Mouse (Mus musculus) intestine, embryonic 14.5 days (tissue): ENCODE measurements at regions not wholly inside any gene's neighbourhood (a gene's known extent, or its start where the extent isn't known, plus 50 kb on each side); places are given as distances from the start of the nearest gene placed in this dataset.

Experiments used
- ATAC-seq: fragments of 200-750 bp; cut with Nextera tagmentation; replicated peaks from 2 replicates; pipeline ENCODE4 v1.8.0; 2017; ENCODE audit warnings: low read depth, moderate number of reproducible peaks, moderate TSS enrichment, moderate library complexity; ENCODE audit not compliant: low FRiP score, low TSS enrichment
- DNase-seq: peaks from one replicate; pipeline ENCODE4 v3.0.0-alpha.2; 2018; ENCODE audit warnings: low spot score
- H3K27ac ChIP-seq: fragments of 300-500 bp; sonication (generic); 2 replicates; pipeline ENCODE4 v1.5.1; 2014; ENCODE audit warnings: low read depth, mild to moderate bottlenecking, control low read depth
- H3K27me3 ChIP-seq: fragments of 300-500 bp; sonication (generic); replicated peaks from 2 replicates; pipeline ENCODE4 v1.6.1; 2014; ENCODE audit warnings: low read length, control low read depth; ENCODE audit not compliant: control insufficient read depth, insufficient read depth
- H3K36me3 ChIP-seq: fragments of 300-500 bp; sonication (generic); 2 replicates; pipeline ENCODE4 v1.6.1; 2014; ENCODE audit warnings: low read length, control low read depth; ENCODE audit not compliant: control insufficient read depth, insufficient read depth
- H3K4me1 ChIP-seq: fragments of 300-500 bp; sonication (generic); replicated peaks from 2 replicates; pipeline ENCODE4 v1.6.1; 2014; ENCODE audit warnings: low read length, control low read depth, mixed read lengths; ENCODE audit not compliant: control insufficient read depth, insufficient read depth
- H3K4me2 ChIP-seq: fragments of 300-500 bp; sonication (generic); 2 replicates; pipeline ENCODE4 v1.6.1; 2014; ENCODE audit warnings: low read length
- H3K4me3 ChIP-seq: fragments of 300-500 bp; sonication (generic); 2 replicates; pipeline ENCODE4 v1.5.1; 2014; ENCODE audit warnings: low read depth, low read length, control low read depth, mixed read lengths
- H3K9ac ChIP-seq: fragments of 300-500 bp; sonication (generic); 2 replicates; pipeline ENCODE4 v1.6.1; 2014; ENCODE audit warnings: mild to moderate bottlenecking, low read length
- H3K9me3 ChIP-seq: fragments of 300-500 bp; sonication (generic); 2 replicates; pipeline ENCODE4 v1.6.1; 2016; ENCODE audit warnings: low read length, control low read depth; ENCODE audit not compliant: control insufficient read depth
- WGBS: fragments of 180-500 bp; shearing (Covaris S2); extraction: QIAGEN DNeasy Blood & Tissue Kit; methylation state at CpG from one replicate; pipeline ENCODE4 v1.1.7; 2014; 5-methylcytosine and 5-hydroxymethylcytosine counted together

GRCm38 (mm10) chr4:99527441-99527840 lies 128.7 kb upstream of the Foxd3 start:
- Histone ChIP-seq H3K4me2 (no peak overlapping the region), H3K36me3 (no peaks in the 10 kb centered on the region), H3K4me3 (no peak overlapping the region), H3K9me3 (no peaks in the 10 kb centered on the region), H3K9ac (no peak overlapping the region), H3K4me1 (0 out of 2 replicates have a peak, but pooled peaks cover 3% of the 10 kb centered on the region), H3K27me3 (no peaks in the 10 kb centered on the region), H3K27ac (no peak overlapping the region)
- ATAC-seq = no peak
- 93% methylated on average over 12 of the region's 12 CpGs for WGBS
- peak; percentile 39 for DNase-seq

DNA sequence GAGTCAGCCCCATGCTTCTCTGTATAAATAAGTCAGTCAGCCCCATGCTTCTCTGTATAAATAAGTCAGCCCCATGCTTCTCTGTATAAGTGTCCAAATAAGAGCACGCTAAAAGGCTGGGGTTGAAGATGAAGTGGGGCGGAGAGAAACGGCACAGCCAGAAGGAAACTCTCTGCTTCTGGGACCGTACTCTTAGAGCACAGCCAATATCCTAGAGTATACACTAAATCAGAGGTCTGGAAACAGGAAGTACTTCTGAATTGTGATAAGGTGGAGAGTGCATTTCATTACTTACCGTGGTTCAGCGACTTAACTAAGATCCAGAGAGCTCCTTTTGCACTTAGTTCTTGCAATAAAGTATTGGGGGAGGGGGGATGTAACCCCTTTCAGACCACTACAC lies 112.1 kb upstream of the Foxd3 start:
- no peaks in the 10 kb centered on the region for H3K36me3 ChIP-seq
- H3K4me1 ChIP-seq = no peaks in the 10 kb centered on the region
- ATAC-seq (no peak), DNase-seq (no peak)
- no peak overlapping the region for H3K4me3 ChIP-seq
- no peak overlapping the region for H3K27ac ChIP-seq
- H3K9ac ChIP-seq = no peak overlapping the region
- 53% methylated on average over 6 of the region's 6 CpGs for WGBS
- no peaks in the 10 kb centered on the region for H3K27me3 ChIP-seq
- no peak overlapping the region for H3K4me2 ChIP-seq
- no peaks in the 10 kb centered on the region for H3K9me3 ChIP-seq

- no peaks in the 10 kb centered on the region for H3K27me3 ChIP-seq
- no peak for DNase-seq
- H3K4me1 ChIP-seq = no peaks in the 10 kb centered on the region
- H3K27ac ChIP-seq = no peak overlapping the region
- H3K9ac ChIP-seq = no peak overlapping the region
- H3K4me3 ChIP-seq = no peak overlapping the region
- H3K4me2 ChIP-seq = no peak overlapping the region
- 28% methylated on average over 3 of the region's 3 CpGs for WGBS
- no peaks in the 10 kb centered on the region for H3K36me3 ChIP-seq
- no peaks in the 10 kb centered on the region for H3K9me3 ChIP-seq
- ATAC-seq = no peak
Measured at GRCm38 (mm10) chr4:99545742-99546141, 110.4 kb upstream of the Foxd3 start.

DNA sequence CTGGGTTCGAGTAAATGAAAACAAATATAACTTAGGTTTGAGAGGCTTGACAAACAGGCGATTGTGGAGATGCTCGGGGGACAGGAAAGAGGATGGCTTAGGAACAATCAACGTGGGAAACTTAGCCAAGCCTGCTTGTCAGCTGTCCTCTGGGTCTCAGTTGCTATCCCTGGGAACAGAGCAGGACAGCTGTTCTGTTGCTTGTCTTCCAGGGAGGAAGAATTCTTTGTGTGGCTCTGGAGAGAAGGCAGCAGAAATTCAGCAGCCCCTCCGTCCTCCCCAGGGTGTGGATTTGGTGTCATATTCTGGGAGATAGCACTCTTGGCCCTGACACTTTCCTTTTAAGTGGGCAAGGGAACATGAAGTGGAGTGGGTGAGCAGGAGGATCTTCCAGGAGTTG lies 98.1 kb upstream of the Foxd3 start:
- no peak for ATAC-seq
- Histone ChIP-seq H3K4me1 (no peaks in the 10 kb centered on the region), H3K9me3 (no peaks in the 10 kb centered on the region), H3K27ac (no peak overlapping the region), H3K9ac (no peak overlapping the region), H3K4me2 (no peak overlapping the region), H3K4me3 (no peak overlapping the region), H3K36me3 (no peaks in the 10 kb centered on the region), H3K27me3 (no peaks in the 10 kb centered on the region; the same call in 1 of the 2 replicates)
- DNase-seq = peak; percentile 50
- WGBS = 41% methylated on average over 5 of the region's 5 CpGs

GRCm38 (mm10) chr4:99560604-99561003 lies 95.5 kb upstream of the Foxd3 start:
- Histone ChIP-seq H3K27ac (no peak overlapping the region), H3K4me2 (no peak overlapping the region), H3K27me3 (no peaks in the 10 kb centered on the region; the same call in 1 of the 2 replicates), H3K9me3 (no peaks in the 10 kb centered on the region), H3K9ac (no peak overlapping the region), H3K36me3 (no peaks in the 10 kb centered on the region), H3K4me1 (no peaks in the 10 kb centered on the region), H3K4me3 (no peak overlapping the region)
- 30% methylated on average over 8 of the region's 8 CpGs for whole genome bisulfite sequencing
- ATAC-seq = no peak
- peak; percentile 52 for DNase-seq

DNA sequence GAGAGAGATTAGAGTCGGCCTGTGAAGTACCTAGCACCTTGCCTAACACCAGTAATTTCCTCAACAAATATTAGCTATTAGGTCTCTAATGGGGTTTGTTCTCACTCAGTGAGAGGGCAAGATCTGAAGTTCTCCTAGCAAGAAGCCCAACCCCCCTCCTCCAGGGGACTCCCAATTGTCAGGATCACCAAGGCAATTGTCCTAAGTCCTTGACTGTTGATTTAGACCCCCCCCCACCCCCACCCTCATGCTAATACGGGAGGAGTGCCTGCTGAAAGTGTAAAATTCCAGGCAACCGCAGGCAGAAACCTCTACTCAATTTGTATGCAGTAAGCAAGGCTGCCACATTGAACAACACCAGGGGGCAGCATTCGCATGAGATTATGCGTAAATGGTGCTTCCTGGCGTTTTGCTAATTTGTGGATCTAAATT lies 94.6 kb upstream of the Foxd3 start:
- Histone ChIP-seq H3K4me2 (no peak overlapping the region), H3K36me3 (no peaks in the 10 kb centered on the region), H3K27me3 (no peaks in the 10 kb centered on the region; the same call in 1 of the 2 replicates), H3K9ac (no peak overlapping the region), H3K27ac (no peak overlapping the region), H3K9me3 (no peaks in the 10 kb centered on the region), H3K4me3 (no peak overlapping the region), H3K4me1 (no peaks in the 10 kb centered on the region)
- ATAC-seq = no peak
- DNase-seq = no peak
- 16% methylated on average over 6 of the region's 6 CpGs for WGBS

GRCm38 (mm10) chr4:99565401-99565800 lies 90.7 kb upstream of the Foxd3 start:
- ATAC-seq = no peak
- H3K27me3 ChIP-seq = no peaks in the 10 kb centered on the region; the same call in 1 of the 2 replicates
- H3K4me2 ChIP-seq = no peak overlapping the region
- H3K36me3 ChIP-seq = no peaks in the 10 kb centered on the region
- H3K4me1 ChIP-seq = no peaks in the 10 kb centered on the region
- no peak overlapping the region for H3K27ac ChIP-seq
- H3K9me3 ChIP-seq = 0 out of 2 replicates have a peak, but pooled peaks cover 4% of the 10 kb centered on the region
- no peak for DNase-seq
- no peak overlapping the region for H3K9ac ChIP-seq
- no peak overlapping the region for H3K4me3 ChIP-seq
- WGBS = 91% methylated on average over 9 of the region's 9 CpGs

- Histone ChIP-seq H3K4me2 (peak overlapping the region; percentile 49), H3K9me3 (0 out of 2 replicates have a peak, but pooled peaks cover 4% of the 10 kb centered on the region), H3K27ac (no peak overlapping the region), H3K27me3 (peaks cover 16% of the 10 kb centered on the region; the same call in 1 of the 2 replicates), H3K9ac (no peak overlapping the region), H3K36me3 (no peaks in the 10 kb centered on the region), H3K4me1 (0 out of 2 replicates have a peak, but pooled peaks cover 5% of the 10 kb centered on the region), H3K4me3 (peak overlapping the region; percentile 10; the same call in 1 of the 2 replicates)
- ATAC-seq (no peak), DNase-seq (peak; percentile 68)
- 4% methylated on average over 33 of the region's 33 CpGs for WGBS
Measured at GRCm38 (mm10) chr4:99572841-99573642, 83.1 kb upstream of the Foxd3 start.
